Mouse (Mus musculus) G1E (cell line): Measurements from ENCODE around the gene Slc5a4b. TPM values are rescaled to one million over a fixed set of nuclear protein-coding genes. Genes with fewer than 3 reads are reported as not detected.

ENCODE experiments used
- ATAC-seq: 2 replicates; pipeline ENCODE4 v1.8.0; 2016; ENCODE audit warnings: mild to moderate bottlenecking; ENCODE audit not compliant: insufficient number of reproducible peaks, poor library complexity, low FRiP score, severe bottlenecking; ENCODE audit errors: extremely low read depth
- DNase-seq: peaks from one replicate; pipeline ENCODE4 v3.0.0; 2012; ENCODE audit warnings: low spot score
- H3K27me3 ChIP-seq: 2 replicates; pipeline ENCODE4 v1.6.1; 2012; ENCODE audit warnings: mild to moderate bottlenecking, low read length, inconsistent platforms; ENCODE audit not compliant: insufficient read depth
- H3K36me3 ChIP-seq: replicated peaks from 2 replicates; pipeline ENCODE3; 2012; ENCODE audit warnings: mild to moderate bottlenecking, inconsistent platforms
- H3K4me1 ChIP-seq: 2 replicates; pipeline ENCODE4 v1.6.1; 2012; ENCODE audit warnings: low read depth, low read length, inconsistent platforms, mixed read lengths; ENCODE audit not compliant: insufficient read depth
- H3K4me3 ChIP-seq: 2 replicates; pipeline ENCODE4 v1.5.1; 2012; ENCODE audit warnings: low read depth, mild to moderate bottlenecking, inconsistent platforms, low read length, moderate library complexity, mixed read lengths
- H3K9me3 ChIP-seq: replicated peaks from 2 replicates; pipeline ENCODE4 v1.6.1; 2012; ENCODE audit warnings: inconsistent platforms
- CTCF ChIP-seq: IDR thresholded peaks from 2 replicates; pipeline ENCODE4 v1.5.1; 2012; ENCODE audit warnings: low read depth, low read length, inconsistent platforms, mixed read lengths
- GATA1 ChIP-seq: IDR thresholded peaks from 2 replicates; pipeline ENCODE4 v1.6.1; 2012; ENCODE audit warnings: borderline replicate concordance, low read length, inconsistent platforms, mixed read lengths
- GATA2 ChIP-seq: IDR thresholded peaks from 2 replicates; pipeline ENCODE4 v1.6.1; 2012; ENCODE audit warnings: low read depth, low read length, inconsistent platforms, borderline replicate concordance
- POLR2AphosphoS5 ChIP-seq: IDR thresholded peaks from 2 replicates; pipeline ENCODE4 v1.6.1; 2012; ENCODE audit warnings: low read depth, low read length, inconsistent platforms; ENCODE audit not compliant: insufficient replicate concordance
- TAL1 ChIP-seq: conservative IDR thresholded peaks from 2 replicates; pipeline ENCODE4 v1.6.1; 2012; ENCODE audit warnings: low read depth, low read length, inconsistent platforms, mixed read lengths
- polyA plus RNA-seq: library from polyadenylated mRNA; stranded (reverse); fragments of >175 nt; gene quantifications from 2 replicates; pipeline ENCODE4 v1.2.3, GENCODE M21; 2012
- total RNA-seq, 2 experiments: library from RNA; stranded (forward) in 1 of 2; stranded (reverse) in 1 of 2; fragments of 200-1000 nt in 1 of 2; fragments of >200 nt in 1 of 2; fragmentation: Nextera tagmentation in 1 of 2; gene quantifications; 2 replicates each; pipeline ENCODE4 v1.2.3; 2014 to 2017

Slc5a4b gene
- total and polyA plus RNA-seq, 3 experiments: not detected

GRCm38 (mm10) chr10:76067674-76068613 lies 42.8 kb downstream of the Slc5a4b start:
- Histone ChIP-seq H3K36me3 (no peaks in the 10 kb centered on the region), H3K4me3 (no peak overlapping the region), H3K27me3 (peaks cover 12% of the 10 kb centered on the region; the same call in 1 of the 2 replicates), H3K4me1 (no peaks in the 10 kb centered on the region), H3K9me3 (no peaks in the 10 kb centered on the region)
- DNase-seq: no peak
- ATAC-seq: no peak
- TF ChIP-seq POLR2AphosphoS5 (no peak), CTCF (no peak), TAL1 (no peak), GATA1 (no peak), GATA2 (no peak)

- Histone ChIP-seq H3K9me3 (no peaks in the 10 kb centered on the region), H3K4me1 (no peaks in the 10 kb centered on the region), H3K4me3 (no peak overlapping the region), H3K27me3 (peaks cover 7% of the 10 kb centered on the region; the same call in 1 of the 2 replicates), H3K36me3 (no peaks in the 10 kb centered on the region)
- DNase-seq (no peak), ATAC-seq (no peak)
- TF ChIP-seq GATA1: no peak
- no peak for TF ChIP-seq CTCF
- no peak for TF ChIP-seq POLR2AphosphoS5
- no peak for TF ChIP-seq TAL1
- no peak for TF ChIP-seq GATA2
Observed at GRCm38 (mm10) chr10:76062439-76062838, 48.3 kb downstream of the Slc5a4b start.

GRCm38 (mm10) chr10:76051860-76052259 lies 58.9 kb downstream of the Slc5a4b start:
- Histone ChIP-seq H3K4me3 (no peak overlapping the region), H3K4me1 (no peaks in the 10 kb centered on the region), H3K36me3 (no peaks in the 10 kb centered on the region), H3K27me3 (0 out of 2 replicates have a peak, but pooled peaks cover 4% of the 10 kb centered on the region), H3K9me3 (no peaks in the 10 kb centered on the region)
- ATAC-seq (no peak), DNase-seq (no peak)
- TF ChIP-seq GATA1 (no peak), GATA2 (no peak), CTCF (no peak), POLR2AphosphoS5 (no peak), TAL1 (no peak)

- DNase-seq (no peak), ATAC-seq (no peak)
- TF ChIP-seq TAL1: no peak
- TF ChIP-seq GATA1: no peak
- Histone ChIP-seq H3K36me3 (peaks cover 6% of the 10 kb centered on the region), H3K9me3 (no peaks in the 10 kb centered on the region), H3K27me3 (0 out of 2 replicates have a peak, but pooled peaks cover 2% of the 10 kb centered on the region), H3K4me3 (no peak overlapping the region), H3K4me1 (no peaks in the 10 kb centered on the region)
Observed at GRCm38 (mm10) chr10:76048967-76049366, 61.8 kb downstream of the Slc5a4b start.

GRCm38 (mm10) chr10:76047182-76047869 lies 63.4 kb downstream of the Slc5a4b start:
- Histone ChIP-seq H3K9me3 (no peaks in the 10 kb centered on the region), H3K4me3 (no peak overlapping the region), H3K36me3 (peaks cover 16% of the 10 kb centered on the region), H3K4me1 (no peaks in the 10 kb centered on the region), H3K27me3 (0 out of 2 replicates have a peak, but pooled peaks cover 2% of the 10 kb centered on the region)
- TF ChIP-seq GATA1 (no peak), CTCF (no peak), TAL1 (no peak), POLR2AphosphoS5 (no peak), GATA2 (no peak)
- DNase-seq (no peak), ATAC-seq (no peak)

GRCm38 (mm10) chr10:76046754-76047153 lies 64.0 kb downstream of the Slc5a4b start:
- 0 out of 2 replicates have a peak, but pooled peaks cover 2% of the 10 kb centered on the region for H3K27me3 ChIP-seq
- no peak overlapping the region for H3K4me3 ChIP-seq
- no peaks in the 10 kb centered on the region for H3K4me1 ChIP-seq
- peaks cover 16% of the 10 kb centered on the region for H3K36me3 ChIP-seq
- ATAC-seq: no peak
- DNase-seq: no peak
- no peaks in the 10 kb centered on the region for H3K9me3 ChIP-seq
- no peak for TF ChIP-seq POLR2AphosphoS5
- no peak for TF ChIP-seq GATA2
- TF ChIP-seq GATA1: no peak
- TF ChIP-seq TAL1: no peak
